In genomic region chr17:8525971-8526740, GRCm38 (mm10) we compare ENCODE assay signal across 7 mouse cellular contexts. TPM values are rescaled to one million over a fixed set of nuclear protein-coding genes. Genes with fewer than 3 reads are reported as not detected.
DNase-seq lines count a peak whose midpoint lies in the region; ATAC-seq and TF ChIP-seq lines count a peak whose summit lies in the region.

No protein-coding gene starts in this region.

- no peak overlapping the region for H3K27ac ChIP-seq in lung, embryonic 14.5 days (ENCODE audit: low read depth)
- H3K27ac ChIP-seq in cerebellum, adult 2 months (ENCODE audit: insufficient read depth, low read length) = peak overlapping the region; percentile 97
- no peak overlapping the region for H3K27ac ChIP-seq in forebrain, embryonic 11.5 days (ENCODE audit: low read depth, low read length)
- no peak overlapping the region for H3K27ac ChIP-seq in stomach, embryonic 15.5 days
- H3K27ac ChIP-seq in liver, embryonic 12.5 days = no peak overlapping the region

- H3K27me3 ChIP-seq in lung, embryonic 14.5 days (ENCODE audit: insufficient read depth, low read length) = peaks cover 49% of the 10 kb centered on the region
- no peaks in the 10 kb centered on the region for H3K27me3 ChIP-seq in cerebellum, adult 2 months (ENCODE audit: control insufficient read depth, insufficient read depth, low read length)
- peaks cover 23% of the 10 kb centered on the region for H3K27me3 ChIP-seq in forebrain, embryonic 11.5 days (ENCODE audit: control insufficient read depth, insufficient read depth, low read length)
- H3K27me3 ChIP-seq in stomach, embryonic 15.5 days (replicated peaks) = peaks cover 49% of the 10 kb centered on the region
- H3K27me3 ChIP-seq in liver, embryonic 12.5 days (replicated peaks) = peaks cover 69% of the 10 kb centered on the region

- peak; percentile 23 for DNase-seq in lung, embryonic 14.5 days
- DNase-seq in lung, postnatal 25 days (ENCODE audit: low spot score) = no peak
- peak; percentile 73 to 77 for DNase-seq in cerebellum, adult 2 months
- DNase-seq in forebrain, embryonic 11.5 days (ENCODE audit: low spot score) = peak; percentile 53
- peak; percentile 33 to 39 for DNase-seq in kidney, postnatal 4 days

- peak overlapping the region; percentile 97 for H3K4me2 ChIP-seq in lung, embryonic 14.5 days
- peak overlapping the region; percentile 87 for H3K4me2 ChIP-seq in forebrain, embryonic 11.5 days (ENCODE audit: low read depth, low read length, severe bottlenecking)
- H3K4me2 ChIP-seq in stomach, embryonic 15.5 days = peak overlapping the region; percentile 94
- H3K4me2 ChIP-seq in liver, embryonic 12.5 days = no peak overlapping the region

- H3K4me3 ChIP-seq in lung, embryonic 14.5 days (ENCODE audit: low read depth, low read length) = peak overlapping the region; percentile 44
- peak overlapping the region; percentile 62 for H3K4me3 ChIP-seq in cerebellum, adult 2 months (replicated peaks; ENCODE audit: insufficient read depth, low read depth, low read length)
- H3K4me3 ChIP-seq in forebrain, embryonic 11.5 days (ENCODE audit: low read depth, low read length) = peak overlapping the region; percentile 53
- H3K4me3 ChIP-seq in stomach, embryonic 15.5 days (replicated peaks) = peak overlapping the region; percentile 45; the same call in 1 of the 2 replicates
- H3K4me3 ChIP-seq in liver, embryonic 12.5 days = no peak overlapping the region

- no peak for ATAC-seq in lung, embryonic 14.5 days (ENCODE audit: insufficient read depth)
- no peak for ATAC-seq in forebrain, embryonic 11.5 days (replicated peaks; ENCODE audit: low FRiP score)
- no peak for ATAC-seq in stomach, embryonic 15.5 days (ENCODE audit: insufficient read depth, low FRiP score, low read depth)
- no peak for ATAC-seq in liver, embryonic 12.5 days

- no peak overlapping the region for H3K9ac ChIP-seq in lung, embryonic 14.5 days
- no peak overlapping the region for H3K9ac ChIP-seq in forebrain, embryonic 11.5 days (ENCODE audit: low read length)
- no peak overlapping the region for H3K9ac ChIP-seq in stomach, embryonic 15.5 days
- no peak overlapping the region for H3K9ac ChIP-seq in liver, embryonic 12.5 days

- WGBS in lung, embryonic 14.5 days = 5% methylated on average over 21 of the region's 21 CpGs
- under 1% methylated on average over 21 of the region's 21 CpGs for WGBS in cerebellum, adult 2 months
- 4% methylated on average over 21 of the region's 21 CpGs for WGBS in forebrain, embryonic 11.5 days
- 2% methylated on average over 21 of the region's 21 CpGs for WGBS in stomach, embryonic 15.5 days
- 10% methylated on average over 21 of the region's 21 CpGs for WGBS in liver, embryonic 12.5 days (ENCODE audit: insufficient replicate concordance)

- H3K9me3 ChIP-seq in lung, embryonic 14.5 days (ENCODE audit: low read depth, low read length) = no peaks in the 10 kb centered on the region
- no peaks in the 10 kb centered on the region for H3K9me3 ChIP-seq in forebrain, embryonic 11.5 days (ENCODE audit: control insufficient read depth, low read length)
- no peaks in the 10 kb centered on the region for H3K9me3 ChIP-seq in stomach, embryonic 15.5 days
- no peaks in the 10 kb centered on the region for H3K9me3 ChIP-seq in liver, embryonic 12.5 days (replicated peaks)

- no peaks in the 10 kb centered on the region for H3K36me3 ChIP-seq in lung, embryonic 14.5 days (ENCODE audit: insufficient read depth)
- no peaks in the 10 kb centered on the region for H3K36me3 ChIP-seq in forebrain, embryonic 11.5 days (ENCODE audit: control insufficient read depth, insufficient read depth, low read length)
- H3K36me3 ChIP-seq in stomach, embryonic 15.5 days = no peaks in the 10 kb centered on the region
- no peaks in the 10 kb centered on the region for H3K36me3 ChIP-seq in liver, embryonic 12.5 days

- peak; percentile 45; the same call in 1 of the 2 replicates for TF ChIP-seq POLR2A in cerebellum, adult 2 months (IDR thresholded peaks at IDR 0.05; ENCODE audit: borderline replicate concordance, insufficient read depth, low read length)

- H3K4me1 ChIP-seq in lung, embryonic 14.5 days (ENCODE audit: insufficient read depth) = 0 out of 2 replicates have a peak, but pooled peaks cover 3% of the 10 kb centered on the region
- peaks cover 14% of the 10 kb centered on the region for H3K4me1 ChIP-seq in cerebellum, adult 2 months (ENCODE audit: control insufficient read depth, insufficient read depth, low read length)
- peaks cover 10% of the 10 kb centered on the region; the same call in 1 of the 2 replicates for H3K4me1 ChIP-seq in forebrain, embryonic 11.5 days (replicated peaks; ENCODE audit: control insufficient read depth, insufficient read depth, low read length)
- H3K4me1 ChIP-seq in stomach, embryonic 15.5 days = peaks cover 10% of the 10 kb centered on the region
- H3K4me1 ChIP-seq in liver, embryonic 12.5 days = peaks cover 12% of the 10 kb centered on the region; the same call in 1 of the 2 replicates

- TF ChIP-seq CTCF in lung, embryonic 14.5 days (IDR thresholded peaks at IDR 0.05; ENCODE audit: low read depth) = no peak
- no peak for TF ChIP-seq CTCF in cerebellum, adult 2 months (IDR thresholded peaks at IDR 0.05; ENCODE audit: borderline replicate concordance, insufficient read depth, low read depth, low read length)

RNA-seq across cellular contexts. Expression of gene Pde10a, which starts 1.0 kb away (rescaled TPM):
- 2.6 and 3.4 TPM in 2 replicates for polyA plus RNA-seq in lung, embryonic 14.5 days (2014; fragmentation: Nextera tagmentation; extraction: Ambion mirVana)
- polyA plus RNA-seq in cerebellum, adult 2 months (2012; rRNA removed) = 31.9 and 40.9 TPM in 2 replicates
- 7.8 and 9.0 TPM in 2 replicates for polyA plus RNA-seq in forebrain, embryonic 11.5 days (2014; fragmentation: Nextera tagmentation; extraction: Ambion mirVana)
- 1.4 and 1.5 TPM in 2 replicates for polyA plus RNA-seq in stomach, embryonic 15.5 days (2015; fragmentation: Nextera tagmentation; extraction: Ambion mirVana)
- 1.1 and 1.7 TPM in 2 replicates for polyA plus RNA-seq in liver, embryonic 12.5 days (2016; fragmentation: Nextera tagmentation; extraction: Ambion mirVana)

RNA-seq across cellular contexts. Expression of gene Gm17087, which starts 40.6 kb away (rescaled TPM):
- not detected in 2 replicates for polyA plus RNA-seq in lung, embryonic 14.5 days (2014; fragmentation: Nextera tagmentation; extraction: Ambion mirVana)
- not detected in 2 replicates for polyA plus RNA-seq in cerebellum, adult 2 months (2012; rRNA removed)
- not detected in 2 replicates for polyA plus RNA-seq in forebrain, embryonic 11.5 days (2014; fragmentation: Nextera tagmentation; extraction: Ambion mirVana)
- 0.36 TPM in 1 of 2 replicates, not detected in the other for polyA plus RNA-seq in stomach, embryonic 15.5 days (2015; fragmentation: Nextera tagmentation; extraction: Ambion mirVana)
- polyA plus RNA-seq in liver, embryonic 12.5 days (2016; fragmentation: Nextera tagmentation; extraction: Ambion mirVana) = not detected in 2 replicates
